Mouse (Mus musculus) megakaryocyte progenitor cell, adult 5-6 weeks (primary cell): ENCODE data around the gene Prkar1b. TPM values are rescaled to one million over a fixed set of nuclear protein-coding genes. Genes with fewer than 3 reads are reported as not detected.

ENCODE experiments used
- ATAC-seq: replicated peaks from 2 replicates; pipeline ENCODE4 v1.8.0; 2016; ENCODE audit warnings: mild to moderate bottlenecking, moderate TSS enrichment, inconsistent platforms; ENCODE audit not compliant: poor library complexity
- total RNA-seq, 2 experiments: library from RNA; stranded (forward) in 1 of 2; stranded (reverse) in 1 of 2; fragments of 157-497, 149-512 nt in 1 of 2; fragments of 200-1000 nt in 1 of 2; gene quantifications; 2 replicates each; pipeline versions ENCODE4 v1.2.3 to v1.2.4; 2015 to 2017

Prkar1b gene
- total RNA-seq, 2 experiments from 2014 or later = 0.21 to 0.81 TPM

- ATAC-seq = no peak
Observed at GRCm38 (mm10) chr5:139147178-139148078, 2.4 kb downstream of the Prkar1b start.

- ATAC-seq = no peak
Observed at GRCm38 (mm10) chr5:139146476-139147075, 3.2 kb downstream of the Prkar1b start.

- ATAC-seq = no peak
Observed at GRCm38 (mm10) chr5:139145726-139146125, 4.1 kb downstream of the Prkar1b start.

GRCm38 (mm10) chr5:139143890-139144289, 5.9 kb downstream of the Prkar1b start:
- no peak for ATAC-seq

GRCm38 (mm10) chr5:139141326-139141725, 8.5 kb downstream of the Prkar1b start:
- no peak for ATAC-seq

GRCm38 (mm10) chr5:139140589-139140988, 9.2 kb downstream of the Prkar1b start:
- ATAC-seq = no peak

- no peak for ATAC-seq
Observed at GRCm38 (mm10) chr5:139138926-139139472, 10.8 kb downstream of the Prkar1b start.

- ATAC-seq = no peak
Observed at GRCm38 (mm10) chr5:139138261-139138925, 11.4 kb downstream of the Prkar1b start.

- no peak for ATAC-seq
Observed at GRCm38 (mm10) chr5:139137176-139137575, 12.6 kb downstream of the Prkar1b start.

GRCm38 (mm10) chr5:139136341-139136740, 13.5 kb downstream of the Prkar1b start:
- no peak for ATAC-seq

GRCm38 (mm10) chr5:139134501-139134900, 15.3 kb downstream of the Prkar1b start:
- ATAC-seq = no peak

- ATAC-seq = no peak
Observed at GRCm38 (mm10) chr5:139130351-139130750, 19.4 kb downstream of the Prkar1b start.

GRCm38 (mm10) chr5:139129572-139130151, 20.1 kb downstream of the Prkar1b start:
- ATAC-seq = 0 out of 2 replicates have a peak, but pooled peaks have one; percentile 20

GRCm38 (mm10) chr5:139129078-139129477, 20.7 kb downstream of the Prkar1b start:
- ATAC-seq = no peak

- ATAC-seq = no peak
Observed at GRCm38 (mm10) chr5:139128476-139129065, 21.2 kb downstream of the Prkar1b start.

GRCm38 (mm10) chr5:139125717-139126116, 24.1 kb downstream of the Prkar1b start:
- no peak for ATAC-seq

GRCm38 (mm10) chr5:139118961-139119276, 30.9 kb downstream of the Prkar1b start:
- ATAC-seq = no peak

- ATAC-seq = no peak
Observed at GRCm38 (mm10) chr5:139118139-139118960, 31.5 kb downstream of the Prkar1b start.

GRCm38 (mm10) chr5:139115507-139115906, 34.3 kb downstream of the Prkar1b start:
- ATAC-seq = no peak

GRCm38 (mm10) chr5:139114876-139115275, 34.9 kb downstream of the Prkar1b start:
- ATAC-seq = no peak
